Mouse (Mus musculus): ENCODE results near the gene Phlpp1.

The Phlpp1 gene

DNA sequence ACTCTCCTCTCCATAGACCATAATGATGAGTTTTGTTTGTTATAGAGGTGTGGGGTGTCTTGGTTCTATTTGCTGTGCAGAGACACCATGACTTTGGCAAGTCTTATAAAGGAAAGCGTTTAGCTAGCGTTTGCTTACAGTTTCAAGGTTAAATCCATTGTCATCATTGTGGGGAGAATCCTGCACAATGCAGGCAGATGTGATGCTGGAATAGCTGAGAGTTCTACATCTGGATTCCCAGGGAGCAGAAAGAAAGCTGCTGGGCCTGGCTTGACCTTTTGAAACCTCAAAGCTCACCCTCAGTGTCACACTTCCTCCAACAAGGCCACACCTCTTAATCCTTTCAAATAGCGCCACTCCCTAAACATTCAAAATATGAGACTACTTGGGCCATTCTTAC, 7.4 kb upstream of the Phlpp1 start:
- no peak for DNase-seq (ENCODE audit: low read depth, low spot score)

DNA sequence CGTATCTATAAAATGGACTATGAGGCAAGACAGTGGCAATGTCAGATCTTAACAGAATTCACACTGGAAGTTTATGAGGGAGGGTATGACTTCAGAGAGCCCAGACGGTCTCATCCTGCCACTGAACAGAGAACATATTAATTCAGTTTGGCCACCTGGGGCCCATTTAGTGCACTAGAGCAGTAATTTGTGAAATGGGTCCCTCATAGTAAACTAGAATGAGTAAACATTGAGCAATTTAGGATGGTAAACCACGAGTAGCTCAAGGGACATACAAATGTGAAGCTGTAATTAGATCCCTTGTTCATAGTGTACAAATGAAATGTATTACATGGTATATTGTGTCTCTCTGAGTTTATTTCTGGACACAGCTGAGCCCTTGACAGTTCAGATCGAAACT, 3.6 kb upstream of the Phlpp1 start:
- DNase-seq (ENCODE audit: low read depth, low spot score): no peak

GRCm38 (mm10) chr1:106168801-106169200, 2.8 kb upstream of the Phlpp1 start:
- no peak for DNase-seq (ENCODE audit: low read depth, low spot score)

- DNase-seq (ENCODE audit: low read depth, low spot score): no peak
Measured at GRCm38 (mm10) chr1:106169741-106170265, 1.7 kb upstream of the Phlpp1 start.

DNA sequence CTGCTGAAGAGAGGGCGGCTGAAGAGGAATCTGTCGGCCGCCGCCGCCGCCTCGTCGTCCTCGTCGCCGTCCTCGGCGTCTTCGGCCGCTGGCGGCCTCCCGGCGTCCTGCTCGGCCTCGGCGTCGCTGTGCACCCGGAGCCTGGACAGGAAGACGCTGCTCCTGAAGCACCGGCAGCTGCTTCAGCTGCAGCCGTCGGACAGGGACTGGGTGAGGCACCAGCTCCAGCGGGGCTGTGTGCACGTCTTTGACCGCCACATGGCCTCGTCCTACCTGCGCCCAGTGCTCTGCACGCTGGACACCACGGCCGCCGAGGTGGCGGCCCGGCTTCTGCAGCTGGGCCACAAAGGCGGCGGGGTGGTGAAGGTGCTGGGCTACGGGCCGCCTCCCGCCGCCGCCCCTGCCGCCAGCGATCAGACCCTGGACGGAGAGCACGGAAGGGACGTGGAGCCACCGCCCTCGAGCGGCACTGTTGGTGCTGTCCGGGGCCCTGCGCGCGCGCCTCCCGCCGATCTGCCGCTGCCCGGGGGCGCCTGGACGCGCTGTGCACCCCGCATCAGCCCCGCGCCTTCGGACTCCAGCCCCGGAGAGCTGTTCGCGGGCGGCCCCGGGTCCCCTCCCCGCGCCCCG, 864 bp downstream of the Phlpp1 start:
- no peak for DNase-seq (ENCODE audit: low read depth, low spot score)

DNA sequence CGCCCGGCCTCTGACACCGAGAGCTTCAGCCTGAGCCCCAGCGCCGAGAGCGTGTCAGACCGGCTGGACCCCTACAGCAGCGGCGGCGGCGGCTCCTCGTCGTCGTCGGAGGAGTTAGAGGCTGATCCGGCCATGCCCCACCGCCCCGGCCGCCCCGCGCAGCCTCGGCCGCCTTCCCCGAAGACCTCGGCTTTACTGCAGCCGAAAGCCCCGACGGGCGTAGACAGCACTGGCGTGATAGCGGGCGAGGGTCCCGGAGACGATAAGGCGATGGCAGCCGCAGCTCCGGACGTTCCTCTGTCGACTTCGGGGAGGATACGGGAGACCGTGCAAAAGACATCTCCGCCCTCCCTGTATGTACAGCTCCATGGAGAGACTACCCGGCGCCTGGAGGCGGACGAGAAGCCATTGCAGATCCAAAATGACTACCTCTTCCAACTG, 1.4 kb downstream of the Phlpp1 start:
- no peak for DNase-seq (ENCODE audit: low read depth, low spot score)

DNA sequence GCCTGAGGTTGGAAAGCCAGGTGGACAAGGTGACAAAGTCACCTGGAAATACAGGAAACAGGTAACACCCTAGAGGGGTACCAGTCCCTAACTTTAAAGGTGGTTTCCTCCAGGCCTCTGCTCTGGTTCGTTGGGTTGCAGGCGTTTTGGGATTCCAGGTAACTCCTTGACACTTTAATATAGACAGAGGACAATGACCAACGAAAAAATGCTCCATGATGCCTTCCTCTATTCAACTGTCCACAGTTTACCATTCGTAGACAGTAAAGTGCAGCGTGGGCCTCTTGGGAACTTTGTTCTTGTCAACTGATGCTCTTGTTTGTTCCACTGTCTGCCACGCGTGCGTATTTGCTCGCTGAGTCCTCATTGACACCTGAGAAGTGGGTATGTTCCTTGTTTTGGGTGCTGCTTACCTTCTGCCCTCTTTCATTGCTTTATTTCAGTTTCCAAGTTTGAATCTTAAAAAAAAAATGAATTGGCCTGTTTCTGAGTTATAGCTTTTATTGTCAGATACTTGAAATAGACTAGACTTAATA, 2.1 kb downstream of the Phlpp1 start:
- DNase-seq (ENCODE audit: low read depth, low spot score): no peak

DNA sequence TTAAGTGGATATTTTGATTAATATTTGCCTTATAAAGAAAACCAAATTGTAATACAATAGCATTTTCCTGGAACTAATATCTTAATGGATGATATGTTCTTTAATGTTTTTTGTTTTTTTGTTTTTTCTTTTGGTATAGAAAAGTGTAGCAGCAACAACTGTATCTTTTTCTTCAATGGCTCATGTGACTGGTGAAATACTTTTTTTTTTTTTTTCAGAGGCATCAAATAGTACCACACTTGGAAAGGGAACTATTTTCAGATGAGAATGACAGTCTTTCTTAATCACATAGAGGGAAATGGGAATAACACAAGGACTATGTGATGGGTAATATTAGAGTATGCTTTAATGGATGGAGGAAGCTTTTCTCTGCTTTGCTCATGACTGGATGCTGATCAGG, 3.0 kb downstream of the Phlpp1 start:
- no peak for DNase-seq (ENCODE audit: low read depth, low spot score)

- no peak for DNase-seq (ENCODE audit: low read depth, low spot score)
Measured at GRCm38 (mm10) chr1:106175360-106175759, 3.8 kb downstream of the Phlpp1 start.

- no peak for DNase-seq (ENCODE audit: low read depth, low spot score)
Measured at GRCm38 (mm10) chr1:106176791-106177190, 5.2 kb downstream of the Phlpp1 start.

- DNase-seq (ENCODE audit: low read depth, low spot score): no peak
Measured at GRCm38 (mm10) chr1:106177868-106178790, 6.6 kb downstream of the Phlpp1 start.

DNA sequence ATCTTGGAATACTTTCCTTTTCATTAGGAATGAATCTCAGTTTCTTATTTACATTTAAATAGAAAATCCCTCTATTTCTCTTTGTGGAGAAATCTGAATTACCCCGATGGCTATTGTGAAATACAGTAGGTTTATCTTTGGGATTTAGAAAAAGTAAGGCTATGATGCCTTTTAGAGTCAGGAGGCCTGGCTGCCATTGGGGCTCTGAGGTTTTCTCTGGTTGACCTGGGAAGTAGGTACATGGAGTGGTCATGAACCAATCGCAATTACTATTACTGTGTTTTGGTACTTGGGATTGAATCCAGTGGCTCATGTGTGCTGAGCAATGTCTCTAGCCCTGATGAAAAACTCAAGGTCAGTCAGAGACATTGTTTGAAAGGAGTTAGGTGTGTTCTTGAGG, 12.1 kb downstream of the Phlpp1 start:
- no peak for DNase-seq (ENCODE audit: low read depth, low spot score)

- DNase-seq (ENCODE audit: low read depth, low spot score): no peak
Measured at GRCm38 (mm10) chr1:106184780-106185460, 13.4 kb downstream of the Phlpp1 start.

- DNase-seq (ENCODE audit: low read depth, low spot score): no peak
Measured at GRCm38 (mm10) chr1:106185461-106185924, 13.9 kb downstream of the Phlpp1 start.

GRCm38 (mm10) chr1:106186062-106186461, 14.5 kb downstream of the Phlpp1 start:
- no peak for DNase-seq (ENCODE audit: low read depth, low spot score)

DNA sequence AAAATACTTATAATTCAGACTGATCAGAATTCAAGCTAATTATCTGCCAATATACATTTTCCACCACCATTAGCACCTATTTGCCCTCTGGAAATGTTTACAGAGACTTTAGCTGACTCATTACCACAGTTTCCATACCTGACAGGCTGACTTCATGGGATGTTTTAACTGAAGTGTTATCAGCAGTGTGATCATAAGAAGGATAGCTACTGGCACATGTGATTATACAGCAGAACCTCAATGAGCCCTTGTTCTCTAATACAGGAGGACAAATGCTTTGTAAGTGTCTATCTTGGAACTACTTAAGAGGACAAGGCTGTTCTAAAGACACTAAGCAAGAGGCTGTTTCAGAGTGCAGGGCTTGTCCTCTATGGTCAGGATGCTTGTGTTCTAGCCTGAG, 15.9 kb downstream of the Phlpp1 start:
- DNase-seq (ENCODE audit: low read depth, low spot score): no peak

- DNase-seq (ENCODE audit: low read depth, low spot score): no peak
Measured at GRCm38 (mm10) chr1:106188756-106189155, 17.2 kb downstream of the Phlpp1 start.

DNA sequence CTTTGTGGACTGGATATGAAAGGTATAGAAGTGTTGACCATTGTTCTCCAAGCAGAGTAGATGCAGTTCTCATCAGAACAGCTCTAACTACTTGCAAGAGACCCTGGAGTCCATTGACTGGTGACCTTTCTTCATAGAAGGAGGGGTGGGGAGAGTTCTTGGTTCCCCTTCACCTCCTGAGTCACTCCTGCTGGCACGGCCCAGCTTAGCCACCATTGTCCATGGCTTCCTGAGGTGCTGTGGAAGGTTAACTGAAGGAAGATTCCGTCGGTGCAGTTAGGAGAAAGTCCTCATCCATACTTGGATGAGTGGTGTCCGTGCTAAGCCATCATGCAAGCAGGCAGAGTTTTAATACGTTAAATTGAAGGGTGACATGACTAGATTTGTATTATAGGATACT, 17.8 kb downstream of the Phlpp1 start:
- DNase-seq (ENCODE audit: low read depth, low spot score): no peak

DNA sequence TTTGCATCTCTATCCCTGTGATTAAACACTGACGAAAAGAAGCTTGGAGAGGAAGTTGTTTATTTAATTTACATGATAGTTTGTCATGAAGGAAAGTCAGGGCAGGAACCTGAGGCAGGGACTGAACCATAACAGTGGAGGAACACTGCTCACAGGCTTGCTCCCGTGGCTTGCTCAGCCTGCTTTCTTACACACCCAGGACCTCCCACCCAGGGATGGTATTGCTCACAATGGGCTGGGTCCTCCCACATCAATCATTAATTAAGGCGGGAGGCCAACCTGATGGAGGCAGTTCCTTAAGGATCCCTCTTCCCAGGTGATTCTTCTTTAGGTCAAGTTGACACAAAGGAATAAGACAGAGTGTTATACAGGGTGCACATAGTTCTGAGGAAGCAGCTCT, 19.1 kb downstream of the Phlpp1 start:
- DNase-seq (ENCODE audit: low read depth, low spot score): no peak

DNA sequence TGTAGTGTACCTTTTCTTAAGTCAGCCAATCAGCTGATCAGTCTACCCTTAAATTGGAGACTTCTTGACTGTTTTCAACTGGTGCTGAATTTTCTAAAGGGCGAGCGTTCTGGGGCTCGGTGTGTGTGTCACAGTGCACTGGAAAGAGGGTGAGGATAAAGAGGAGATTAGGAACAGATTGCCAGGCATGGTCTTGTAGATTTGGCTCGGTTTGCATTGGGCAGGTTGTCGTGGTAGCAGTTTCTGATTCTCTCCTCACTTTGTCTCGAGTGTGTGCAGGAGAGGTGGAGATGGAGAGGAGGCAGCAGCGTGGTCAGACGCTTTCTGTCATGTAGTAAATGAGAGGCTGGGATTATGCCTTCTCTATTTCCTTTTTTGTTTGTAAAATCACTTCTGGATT, 20.3 kb downstream of the Phlpp1 start:
- DNase-seq (ENCODE audit: low read depth, low spot score): no peak

DNA sequence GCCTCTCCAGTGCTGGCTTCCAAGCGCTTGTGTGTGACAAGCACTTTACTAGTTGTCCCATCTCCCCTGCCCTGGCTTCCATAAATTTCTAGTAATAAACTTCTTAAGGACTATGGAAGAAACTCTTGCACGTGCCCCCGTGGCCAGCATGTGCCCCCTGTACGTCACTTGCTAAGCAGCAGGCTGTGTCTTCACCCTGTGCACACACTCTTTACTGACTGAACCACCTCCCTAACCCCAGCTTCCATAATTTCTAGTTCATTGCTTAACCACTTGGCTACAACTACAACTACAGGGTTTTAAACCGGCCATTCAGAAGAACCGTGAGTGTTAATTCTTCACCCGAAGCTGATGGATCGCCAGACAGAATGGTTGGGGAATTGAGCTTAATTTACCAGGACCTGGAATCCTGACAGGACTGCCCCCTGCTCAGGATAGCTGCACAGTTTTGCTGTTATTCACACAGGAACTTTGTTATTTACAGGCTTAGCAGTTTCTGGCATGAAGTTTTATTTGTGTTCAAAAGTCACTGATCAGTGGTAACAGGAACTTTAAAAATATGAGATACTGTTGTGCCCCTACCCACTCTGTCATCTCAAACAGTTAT, 21.4 kb downstream of the Phlpp1 start:
- DNase-seq (ENCODE audit: low read depth, low spot score): no peak

Measured in retina, adult 2 months (tissue).